Mouse (Mus musculus) ES-E14 (cell line): ENCODE data around the gene Vps13d. TPM values are rescaled to one million over a fixed set of nuclear protein-coding genes. Genes with fewer than 3 reads are reported as not detected.

Source experiments
- DNase-seq: peaks from one replicate; pipeline ENCODE4 v3.0.0-alpha.2; 2013; ENCODE audit warnings: low read depth, low spot score
- H3K27ac ChIP-seq: 2 replicates; pipeline ENCODE4 v1.5.1; 2012; ENCODE audit warnings: low read depth, mild to moderate bottlenecking, low read length, moderate library complexity, mixed read lengths; ENCODE audit not compliant: poor library complexity, insufficient read depth, severe bottlenecking
- H3K36me3 ChIP-seq: 2 replicates; pipeline ENCODE4 v1.6.1; 2012; ENCODE audit warnings: mild to moderate bottlenecking, low read length, moderate library complexity, mixed read lengths; ENCODE audit not compliant: control insufficient read depth, poor library complexity, insufficient read depth, severe bottlenecking
- H3K4me1 ChIP-seq, 2 experiments: fragments of 150-350 bp in 1 of 2; sonication (generic) in 1 of 2; 2 replicates each; pipeline ENCODE4 v1.6.1; 2012; ENCODE audit warnings: low read length in 2 of 2, mild to moderate bottlenecking in 1 of 2, mixed read lengths in 1 of 2; ENCODE audit not compliant: control insufficient read depth in 2 of 2, insufficient read depth in 2 of 2, poor library complexity in 1 of 2
- H3K4me3 ChIP-seq, 2 experiments: fragments of 150-350 bp in 1 of 2; sonication (generic) in 1 of 2; 2 replicates each; pipeline ENCODE4 v1.5.1; 2012; ENCODE audit warnings: low read length in 2 of 2, low read depth in 1 of 2, mild to moderate bottlenecking in 1 of 2, mixed read lengths in 1 of 2; ENCODE audit not compliant: insufficient read depth in 1 of 2, poor library complexity in 1 of 2, severe bottlenecking in 1 of 2
- H3K9ac ChIP-seq: 2 replicates; pipeline ENCODE4 v1.6.1; 2012; ENCODE audit warnings: low read depth, mild to moderate bottlenecking, low read length, mixed read lengths; ENCODE audit not compliant: poor library complexity, insufficient read depth, severe bottlenecking
- H3K9me3 ChIP-seq: fragments of 150-350 bp; sonication (generic); 2 replicates; pipeline ENCODE4 v1.6.1; 2012; ENCODE audit warnings: low read depth, mild to moderate bottlenecking, low read length; ENCODE audit not compliant: control insufficient read depth, insufficient read depth
- CHD2 ChIP-seq: IDR thresholded peaks from 2 replicates; pipeline ENCODE4 v1.6.1; 2014; ENCODE audit warnings: mild to moderate bottlenecking, low read depth, low read length, inconsistent platforms
- HCFC1 ChIP-seq: IDR thresholded peaks from 2 replicates; pipeline ENCODE4 v1.6.1; 2012; ENCODE audit warnings: low read length, inconsistent platforms, borderline replicate concordance; ENCODE audit not compliant: insufficient read depth
- MAFK ChIP-seq: IDR thresholded peaks from 2 replicates; pipeline ENCODE4 v1.6.1; 2014; ENCODE audit warnings: mild to moderate bottlenecking, low read depth, low read length, inconsistent platforms; ENCODE audit not compliant: insufficient read depth
- ZC3H11A ChIP-seq: IDR thresholded peaks from 2 replicates; pipeline ENCODE4 v1.6.1; 2012; ENCODE audit warnings: low read depth, mild to moderate bottlenecking, inconsistent platforms, low read length, borderline replicate concordance
- ZNF384 ChIP-seq: IDR thresholded peaks from 2 replicates; pipeline ENCODE4 v1.6.1; 2012; ENCODE audit warnings: low read depth, low read length, inconsistent platforms
- in situ Hi-C, 2 experiments: fragments of 600-800 bp; cut with MboI; formaldehyde crosslinking; loops; one replicate each; pipeline ENCODE4 v1.15.1; 2025; ENCODE audit warnings: low sequenced_read_pairs in 2 of 2, inconsistent platforms in 1 of 2; ENCODE audit not compliant: unreplicated experiment in 2 of 2
- total RNA-seq: library from RNA; depleted of rRNA; stranded (reverse); fragments of 300-350 nt; gene quantifications from 2 replicates; pipeline ENCODE4 v1.2.3, GENCODE M21; 2012

Vps13d gene
- total RNA-seq, 1 experiment = 15.3 TPM

- DNase-seq = no peak
- Histone ChIP-seq H3K36me3 (no peaks in the 10 kb centered on the region), H3K9ac (no peak overlapping the region), H3K4me1 (no peaks in the 10 kb centered on the region), H3K9me3 (no peaks in the 10 kb centered on the region), H3K4me3 (no peak overlapping the region), H3K27ac (no peak overlapping the region)
- TF ChIP-seq CHD2 (no peak), HCFC1 (no peak), ZNF384 (no peak), ZC3H11A (no peak), MAFK (no peak)
- in situ Hi-C loops = no loop called here
Measured at GRCm38 (mm10) chr4:144957721-144958120, 237.1 kb downstream of the Vps13d start.

GRCm38 (mm10) chr4:144957186-144957585, 237.6 kb downstream of the Vps13d start:
- Histone ChIP-seq H3K9me3 (no peaks in the 10 kb centered on the region), H3K27ac (no peak overlapping the region), H3K36me3 (no peaks in the 10 kb centered on the region), H3K4me3 (no peak overlapping the region), H3K9ac (no peak overlapping the region), H3K4me1 (no peaks in the 10 kb centered on the region)
- in situ Hi-C loops = no loop called here
- DNase-seq = no peak
- TF ChIP-seq CHD2 = no peak
- no peak for TF ChIP-seq ZNF384
- TF ChIP-seq ZC3H11A = no peak
- TF ChIP-seq MAFK = no peak
- no peak for TF ChIP-seq HCFC1

GRCm38 (mm10) chr4:144956293-144956692, 238.5 kb downstream of the Vps13d start:
- no peaks in the 10 kb centered on the region for H3K4me1 ChIP-seq
- H3K36me3 ChIP-seq = no peaks in the 10 kb centered on the region
- no peak overlapping the region for H3K9ac ChIP-seq
- H3K27ac ChIP-seq = no peak overlapping the region
- no peaks in the 10 kb centered on the region for H3K9me3 ChIP-seq
- no peak for DNase-seq
- H3K4me3 ChIP-seq = no peak overlapping the region
- TF ChIP-seq HCFC1 (no peak), ZC3H11A (no peak), CHD2 (no peak), MAFK (no peak), ZNF384 (no peak)
- in situ Hi-C loops = no loop called here

- H3K9me3 ChIP-seq = no peaks in the 10 kb centered on the region
- no peak for DNase-seq
- TF ChIP-seq ZNF384 (no peak), MAFK (no peak), CHD2 (no peak), HCFC1 (no peak), ZC3H11A (no peak)
- no peak overlapping the region for H3K4me3 ChIP-seq
- H3K36me3 ChIP-seq = no peaks in the 10 kb centered on the region
- no peak overlapping the region for H3K27ac ChIP-seq
- no peak overlapping the region for H3K9ac ChIP-seq
- in situ Hi-C loops = no loop called here
- H3K4me1 ChIP-seq = no peaks in the 10 kb centered on the region
Measured at GRCm38 (mm10) chr4:144955863-144956262, 238.9 kb downstream of the Vps13d start.

DNA sequence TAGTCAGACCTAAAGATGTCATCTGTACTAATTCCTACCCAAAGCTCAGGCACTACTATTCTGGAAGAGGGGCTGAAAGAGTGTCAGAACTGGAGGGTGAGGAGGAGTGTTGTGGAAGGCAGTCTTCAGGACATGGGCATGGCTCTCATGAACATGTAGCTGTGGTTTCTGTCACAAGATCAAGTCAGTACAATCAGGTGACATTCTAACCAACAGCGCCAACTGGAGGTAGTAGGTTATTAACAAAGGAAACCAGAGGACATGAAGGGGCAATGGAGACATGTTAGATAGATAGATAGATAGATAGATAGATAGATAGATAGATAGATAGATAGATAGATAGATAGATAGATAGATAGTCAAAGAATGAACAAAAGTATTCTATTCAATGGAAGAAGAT, 241.4 kb downstream of the Vps13d start:
- Histone ChIP-seq H3K9me3 (no peaks in the 10 kb centered on the region), H3K4me3 (no peak overlapping the region), H3K4me1 (no peaks in the 10 kb centered on the region), H3K27ac (no peak overlapping the region), H3K36me3 (no peaks in the 10 kb centered on the region), H3K9ac (no peak overlapping the region)
- DNase-seq = no peak
- TF ChIP-seq ZC3H11A = no peak
- no peak for TF ChIP-seq MAFK
- no peak for TF ChIP-seq CHD2
- TF ChIP-seq ZNF384 = no peak
- TF ChIP-seq HCFC1 = no peak
- in situ Hi-C loops = no loop called here
